Mouse (Mus musculus): ENCODE data around the gene Fam71e1.

- 0 out of 2 replicates have a peak, but pooled peaks have one; percentile 34 for TF ChIP-seq CTCF (IDR thresholded peaks at IDR 0.05; ENCODE audit: borderline replicate concordance, control insufficient read depth, extremely low read depth, insufficient read depth, low read length, poor library complexity)
- no peak for TF ChIP-seq POLR2A (IDR thresholded peaks at IDR 0.05; ENCODE audit: control insufficient read depth, extremely low read depth, insufficient read depth, low read length, poor library complexity)
Measured at GRCm38 (mm10) chr7:44519240-44519913, 23.0 kb downstream of the Fam71e1 start.
